19 mouse cellular contexts compared by ENCODE assay signal in the genomic region with DNA sequence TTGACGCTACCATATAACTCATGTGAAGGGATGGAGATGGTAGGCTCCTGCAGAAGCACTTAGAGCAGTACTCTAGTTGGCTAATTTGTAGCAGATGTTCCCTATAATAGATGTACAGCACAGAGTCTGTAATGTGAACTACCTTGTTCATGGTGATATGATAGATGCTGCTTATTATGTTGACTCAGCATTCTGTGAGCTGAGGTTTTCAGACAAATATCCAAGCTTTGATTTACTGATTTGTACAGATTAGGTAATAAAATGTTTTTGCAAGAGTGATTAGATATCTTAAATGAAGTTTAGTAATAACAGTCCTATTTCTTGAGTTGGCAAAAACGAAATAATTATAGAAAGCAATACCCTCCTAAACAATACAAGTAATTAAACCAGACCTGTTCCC.
DNase-seq lines count a peak whose midpoint lies in the region; ATAC-seq and TF ChIP-seq lines count a peak whose summit lies in the region.
"Had no signal": no experiment of that assay in that cellular context is flagged by ENCODE, and none has a peak within 500 bp of the region (broad histone marks: within the 10 kb centered on the region; RNA-seq: fewer than 3 reads in every experiment).

No protein-coding gene starts in this region.

- no peak for DNase-seq in forebrain, postnatal 0 days
- DNase-seq in hindbrain, postnatal 0 days (ENCODE audit: low spot score): no peak
- no peak for DNase-seq in MEL (ENCODE audit: low read depth, low spot score)
- no peak for DNase-seq in frontal cortex, postnatal 10 days (ENCODE audit: low spot score in 2 of 2)
- DNase-seq in adrenal gland, adult 18-20 months (ENCODE audit: low spot score in 2 of 2): no peak
- DNase-seq: adrenal gland, adult 8-10 months; adrenal gland, postnatal 14 days; adrenal gland, postnatal 36 days; cerebellum, adult 11-12 months; cerebellum, adult 2 months; cerebellum, adult 9-10 months; cerebellum, postnatal 10 days; cerebellum, postnatal 25 days had no signal

- peak overlapping the region; percentile 34; the same call in 1 of the 2 replicates for H3K27ac ChIP-seq in forebrain, embryonic 15.5 days (replicated peaks)
- H3K27ac ChIP-seq in forebrain, postnatal 0 days (ENCODE audit: low read depth, low read length): no peak overlapping the region
- no peak overlapping the region for H3K27ac ChIP-seq in hindbrain, embryonic 16.5 days (ENCODE audit: low read depth, low read length)
- H3K27ac ChIP-seq in hindbrain, postnatal 0 days: no peak overlapping the region
- H3K27ac ChIP-seq in MEL (ENCODE audit: control insufficient read depth, low read depth, low read length): no peak overlapping the region
- H3K27ac ChIP-seq: embryonic facial prominence, embryonic 12.5 days; forebrain, embryonic 13.5 days had no signal

- no peaks in the 10 kb centered on the region for H3K27me3 ChIP-seq in forebrain, embryonic 15.5 days
- no peaks in the 10 kb centered on the region for H3K27me3 ChIP-seq in forebrain, postnatal 0 days (ENCODE audit: insufficient read depth, low read length)
- H3K27me3 ChIP-seq in hindbrain, embryonic 16.5 days (replicated peaks; ENCODE audit: control insufficient read depth, insufficient read depth, low read length): no peaks in the 10 kb centered on the region
- no peaks in the 10 kb centered on the region for H3K27me3 ChIP-seq in hindbrain, postnatal 0 days (ENCODE audit: insufficient read depth, low read length)
- H3K27me3 ChIP-seq in MEL (ENCODE audit: control insufficient read depth in 1 of 2, insufficient read depth in 2 of 2, low read length in 2 of 2): no peaks in the 10 kb centered on the region
- H3K27me3 ChIP-seq: embryonic facial prominence, embryonic 12.5 days; forebrain, embryonic 13.5 days had no signal

- no peak for ATAC-seq in forebrain, embryonic 15.5 days (replicated peaks)
- no peak for ATAC-seq in forebrain, postnatal 0 days
- peak; percentile 48; the same call in 1 of the 2 replicates for ATAC-seq in hindbrain, embryonic 16.5 days
- ATAC-seq in hindbrain, postnatal 0 days: no peak
- ATAC-seq: forebrain, embryonic 16.5 days had no signal

- no peak for TF ChIP-seq RAD21 in MEL (IDR thresholded peaks at IDR 0.05; ENCODE audit: low read depth, low read length)

- no peak for TF ChIP-seq EP300 in MEL (IDR thresholded peaks at IDR 0.05; ENCODE audit: low read depth in 1 of 2, low read length in 2 of 2)

- H3K9me3 ChIP-seq in forebrain, embryonic 15.5 days: no peaks in the 10 kb centered on the region
- no peaks in the 10 kb centered on the region for H3K9me3 ChIP-seq in forebrain, postnatal 0 days (ENCODE audit: low read length)
- H3K9me3 ChIP-seq in hindbrain, embryonic 16.5 days (ENCODE audit: control insufficient read depth, low read length): no peaks in the 10 kb centered on the region
- H3K9me3 ChIP-seq in hindbrain, postnatal 0 days (ENCODE audit: low read length): no peaks in the 10 kb centered on the region
- no peaks in the 10 kb centered on the region for H3K9me3 ChIP-seq in MEL (replicated peaks; ENCODE audit: insufficient read depth, low read length)
- H3K9me3 ChIP-seq: embryonic facial prominence, embryonic 12.5 days; forebrain, embryonic 13.5 days; G1E had no signal

- no peak overlapping the region for H3K4me2 ChIP-seq in forebrain, embryonic 15.5 days (replicated peaks)
- H3K4me2 ChIP-seq in forebrain, postnatal 0 days (ENCODE audit: low read depth): no peak overlapping the region
- H3K4me2 ChIP-seq in hindbrain, embryonic 16.5 days (ENCODE audit: low read length): no peak overlapping the region
- H3K4me2 ChIP-seq in hindbrain, postnatal 0 days (ENCODE audit: low read depth, low read length): no peak overlapping the region
- H3K4me2 ChIP-seq: embryonic facial prominence, embryonic 12.5 days; forebrain, embryonic 13.5 days had no signal

- TF ChIP-seq POLR2A in MEL (IDR thresholded peaks at IDR 0.05; ENCODE audit: control insufficient read depth in 1 of 2, insufficient read depth in 1 of 2, low read depth in 1 of 2, low read length in 2 of 2, poor library complexity in 1 of 2): no peak

- H3K4me1 ChIP-seq in forebrain, embryonic 15.5 days: no peaks in the 10 kb centered on the region
- no peaks in the 10 kb centered on the region for H3K4me1 ChIP-seq in forebrain, postnatal 0 days (ENCODE audit: insufficient read depth)
- H3K4me1 ChIP-seq in hindbrain, embryonic 16.5 days (ENCODE audit: control insufficient read depth, insufficient read depth, low read depth, low read length): no peaks in the 10 kb centered on the region
- no peaks in the 10 kb centered on the region for H3K4me1 ChIP-seq in hindbrain, postnatal 0 days (ENCODE audit: insufficient read depth, low read length)
- H3K4me1 ChIP-seq in MEL (ENCODE audit: control insufficient read depth in 1 of 2, insufficient read depth in 2 of 2, low read length in 2 of 2): no peaks in the 10 kb centered on the region
- H3K4me1 ChIP-seq: embryonic facial prominence, embryonic 12.5 days; forebrain, embryonic 13.5 days had no signal

- H3K9ac ChIP-seq in forebrain, embryonic 15.5 days (replicated peaks): no peak overlapping the region
- H3K9ac ChIP-seq in forebrain, postnatal 0 days: no peak overlapping the region
- no peak overlapping the region for H3K9ac ChIP-seq in hindbrain, embryonic 16.5 days (ENCODE audit: low read depth, low read length)
- H3K9ac ChIP-seq in hindbrain, postnatal 0 days (replicated peaks; ENCODE audit: low read length): no peak overlapping the region
- no peak overlapping the region for H3K9ac ChIP-seq in MEL (ENCODE audit: control insufficient read depth, low read depth, low read length, poor library complexity, severe bottlenecking)
- H3K9ac ChIP-seq: embryonic facial prominence, embryonic 12.5 days; forebrain, embryonic 13.5 days had no signal

- no peak overlapping the region for H3K4me3 ChIP-seq in forebrain, embryonic 15.5 days
- no peak overlapping the region for H3K4me3 ChIP-seq in forebrain, postnatal 0 days (ENCODE audit: low read depth, low read length)
- no peak overlapping the region for H3K4me3 ChIP-seq in hindbrain, embryonic 16.5 days (ENCODE audit: low read length)
- no peak overlapping the region for H3K4me3 ChIP-seq in hindbrain, postnatal 0 days (ENCODE audit: low read length)
- no peak overlapping the region for H3K4me3 ChIP-seq in MEL (ENCODE audit: control insufficient read depth in 1 of 2, insufficient read depth in 1 of 2, low read depth in 2 of 2, low read length in 2 of 2)
- H3K4me3 ChIP-seq: embryonic facial prominence, embryonic 12.5 days; forebrain, embryonic 13.5 days had no signal

- H3K79me2 ChIP-seq in MEL (ENCODE audit: control insufficient read depth, insufficient read depth, low read length, poor library complexity): no peaks in the 10 kb centered on the region

- no peak for TF ChIP-seq CTCF in forebrain, postnatal 0 days (IDR thresholded peaks at IDR 0.05; ENCODE audit: low read depth)
- no peak for TF ChIP-seq CTCF in hindbrain, postnatal 0 days (IDR thresholded peaks at IDR 0.05; ENCODE audit: low read depth)
- no peak for TF ChIP-seq CTCF in MEL (IDR thresholded peaks at IDR 0.05 in 2 of 3, conservative IDR thresholded peaks at IDR 0.05 in 1 of 3; ENCODE audit: control insufficient read depth in 1 of 3, insufficient read depth in 1 of 3, low read depth in 2 of 3, low read length in 3 of 3, poor library complexity in 1 of 3, severe bottlenecking in 1 of 3)

- no peaks in the 10 kb centered on the region for H3K36me3 ChIP-seq in forebrain, embryonic 15.5 days
- H3K36me3 ChIP-seq in forebrain, postnatal 0 days (ENCODE audit: insufficient read depth): no peaks in the 10 kb centered on the region
- no peaks in the 10 kb centered on the region for H3K36me3 ChIP-seq in hindbrain, embryonic 16.5 days (ENCODE audit: control insufficient read depth, insufficient read depth, low read length)
- H3K36me3 ChIP-seq in hindbrain, postnatal 0 days (ENCODE audit: insufficient read depth, low read length): no peaks in the 10 kb centered on the region
- H3K36me3 ChIP-seq in MEL (ENCODE audit: control insufficient read depth in 1 of 2, insufficient read depth in 2 of 2, low read length in 2 of 2): no peaks in the 10 kb centered on the region
- H3K36me3 ChIP-seq: embryonic facial prominence, embryonic 12.5 days; G1E had no signal

- WGBS in forebrain, embryonic 15.5 days: 73% methylated on average over 2 of the region's 2 CpGs
- 78% methylated on average over 2 of the region's 2 CpGs for WGBS in forebrain, postnatal 0 days
- WGBS in hindbrain, embryonic 16.5 days: 79% methylated on average over 2 of the region's 2 CpGs
- 71% methylated on average over 2 of the region's 2 CpGs for WGBS in hindbrain, postnatal 0 days

TF ChIP-seq in MEL, 35 proteins besides CTCF, POLR2A, EP300 and RAD21:
- TF ChIP-seq GABPA (IDR thresholded peaks at IDR 0.05; ENCODE audit: low read depth, low read length) (no peak), MAFK (IDR thresholded peaks at IDR 0.05; ENCODE audit: borderline replicate concordance, low read depth, low read length) (peak; percentile 51; the same call in 1 of the 2 replicates)
